Mouse (Mus musculus) heart, postnatal 10 days (tissue): ENCODE measurements around the gene Cdkn2d. TPM values are rescaled to one million over a fixed set of nuclear protein-coding genes. Genes with fewer than 3 reads are reported as not detected.
"Not testable (repeated sequence)": the region's sequence is repeated elsewhere in the genome, so short reads cannot be mapped to it uniquely, and the experiment has no call there.

Experiments used
- DNase-seq, 2 experiments: peaks; one replicate each; pipeline ENCODE4 v3.0.0; 2021
- intact Hi-C: fragments of 180-260 bp; cut with DNase I; formaldehyde crosslinking; loops from one replicate; pipeline ENCODE4 v1.15.1; 2025
- total RNA-seq, 2 experiments: library from RNA; stranded (reverse); gene quantifications; 2 replicates each; pipeline ENCODE4 v1.2.3; 2021

Cdkn2d gene
- 10 to 100 TPM; 24.5 to 25.3 TPM for total RNA-seq

DNA sequence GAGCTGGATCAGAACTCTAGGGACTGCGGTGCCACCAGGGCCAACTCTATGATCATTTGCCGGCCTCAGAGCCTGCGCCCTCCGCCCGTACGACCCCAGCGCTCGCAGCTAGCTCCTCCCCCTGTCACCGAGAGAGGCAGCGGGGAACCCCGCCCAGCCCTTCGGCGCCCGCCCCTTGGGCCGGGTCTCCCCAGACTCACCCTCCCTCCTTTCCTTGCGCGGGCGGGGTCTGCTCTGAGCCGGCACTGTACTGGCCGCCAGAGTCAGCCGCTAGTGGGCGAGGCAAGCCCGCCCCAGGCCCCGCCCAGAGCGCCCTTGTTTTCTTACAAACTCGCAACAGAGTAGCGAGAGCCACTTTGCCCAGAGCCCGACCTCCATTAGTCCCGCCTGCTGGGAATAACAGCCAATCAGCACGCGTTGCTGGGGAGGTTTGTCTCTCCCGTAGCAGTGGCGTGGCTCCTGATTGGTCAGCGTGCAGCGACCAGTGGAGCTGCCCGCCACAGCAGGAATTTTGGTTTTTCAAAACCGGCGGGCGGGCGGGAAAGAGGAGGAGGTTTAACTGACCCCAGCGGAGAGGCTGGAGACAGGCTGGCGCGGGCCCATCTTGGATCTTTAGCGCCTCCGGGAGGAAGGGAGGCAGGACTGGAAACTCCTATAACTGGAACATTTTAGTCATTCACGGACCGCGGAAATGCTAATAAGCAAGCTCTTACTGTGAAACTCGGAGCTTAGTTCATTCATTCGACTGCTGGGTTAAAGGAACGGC is at the start of gene Cdkn2d:
Cdkn2d (minus strand) TSS at position 386 of the 766 bp plus-strand sequence.
- intact Hi-C loops = loop anchor here (2.0 kb wide), 1 partner anchor 52 kb away; the partner anchor contains the start of gene Keap1

GRCm38 (mm10) chr9:21340411-21340810 is 49.2 kb upstream of the Cdkn2d start:
- no peak for DNase-seq
- intact Hi-C loops = no loop called here

More for the DNA sequence above, at the start of gene Cdkn2d:
- DNase-seq = peak; percentile 100

GRCm38 (mm10) chr9:21337652-21338051 is 46.4 kb upstream of the Cdkn2d start:
- peak; percentile 52 to 75 for DNase-seq
- intact Hi-C loops = loop anchor here (2.0 kb wide), 1 partner anchor 17 kb away; the partner anchor contains the start of gene Slc44a2

GRCm38 (mm10) chr9:21336491-21336890 is 45.3 kb upstream of the Cdkn2d start:
- DNase-seq = no peak
- intact Hi-C loops = loop anchor here (2.0 kb wide), 1 partner anchor 16 kb away; the partner anchor contains the start of gene Slc44a2

GRCm38 (mm10) chr9:21335391-21335790 is 44.2 kb upstream of the Cdkn2d start:
- DNase-seq = peak; percentile 69 to 76
- intact Hi-C loops = no loop called here

- DNase-seq = no peak
- intact Hi-C loops = no loop called here
Measured at GRCm38 (mm10) chr9:21334747-21335146, 43.5 kb upstream of the Cdkn2d start.

- intact Hi-C loops = no loop called here
- DNase-seq = no peak
Measured at GRCm38 (mm10) chr9:21333523-21333922, 42.3 kb upstream of the Cdkn2d start.

DNA sequence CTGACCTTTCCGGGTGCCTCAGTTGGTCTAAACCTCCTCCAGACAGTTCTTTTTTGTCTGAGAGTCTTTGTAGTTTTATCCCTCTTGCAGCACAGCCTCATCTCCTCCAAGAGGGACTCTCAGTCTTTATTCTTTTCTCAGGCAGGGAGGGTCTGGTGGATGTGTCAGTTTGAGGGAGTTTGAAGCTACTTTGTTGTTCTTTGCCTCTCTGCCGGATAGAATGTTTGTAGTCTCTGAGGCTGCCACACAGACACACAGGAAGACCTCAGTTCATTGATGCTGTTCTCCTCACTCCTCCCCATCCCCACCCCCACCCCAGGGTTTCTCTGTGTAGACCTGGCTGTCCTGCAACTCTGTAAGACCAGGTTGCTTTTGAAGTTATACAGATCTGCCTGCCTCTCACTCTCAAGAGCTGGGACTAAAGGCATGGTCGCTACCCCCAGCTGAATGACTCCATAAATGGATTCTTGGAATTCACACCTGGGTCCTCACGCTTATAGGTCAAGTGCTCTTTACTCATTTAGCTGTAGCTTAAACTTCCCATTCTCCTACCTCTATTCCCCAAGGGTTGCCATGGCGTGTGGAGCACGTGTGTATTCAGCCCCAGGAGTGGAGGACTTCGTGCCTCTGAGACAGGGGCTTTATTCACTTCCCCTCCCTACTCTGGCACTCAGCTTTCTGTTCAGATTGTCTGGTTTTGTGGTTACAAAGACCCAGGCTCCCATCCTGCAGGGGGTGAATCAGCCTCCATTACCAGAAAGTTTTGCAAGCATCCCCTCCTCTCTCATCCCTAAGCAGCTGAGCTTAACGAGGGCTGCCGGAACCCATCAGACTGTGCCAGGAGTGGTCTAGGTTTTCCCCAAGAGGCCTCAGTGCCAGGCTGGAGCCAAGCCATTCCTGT is 41.2 kb upstream of the Cdkn2d start:
- no peak for DNase-seq
- intact Hi-C loops = no loop called here

DNA sequence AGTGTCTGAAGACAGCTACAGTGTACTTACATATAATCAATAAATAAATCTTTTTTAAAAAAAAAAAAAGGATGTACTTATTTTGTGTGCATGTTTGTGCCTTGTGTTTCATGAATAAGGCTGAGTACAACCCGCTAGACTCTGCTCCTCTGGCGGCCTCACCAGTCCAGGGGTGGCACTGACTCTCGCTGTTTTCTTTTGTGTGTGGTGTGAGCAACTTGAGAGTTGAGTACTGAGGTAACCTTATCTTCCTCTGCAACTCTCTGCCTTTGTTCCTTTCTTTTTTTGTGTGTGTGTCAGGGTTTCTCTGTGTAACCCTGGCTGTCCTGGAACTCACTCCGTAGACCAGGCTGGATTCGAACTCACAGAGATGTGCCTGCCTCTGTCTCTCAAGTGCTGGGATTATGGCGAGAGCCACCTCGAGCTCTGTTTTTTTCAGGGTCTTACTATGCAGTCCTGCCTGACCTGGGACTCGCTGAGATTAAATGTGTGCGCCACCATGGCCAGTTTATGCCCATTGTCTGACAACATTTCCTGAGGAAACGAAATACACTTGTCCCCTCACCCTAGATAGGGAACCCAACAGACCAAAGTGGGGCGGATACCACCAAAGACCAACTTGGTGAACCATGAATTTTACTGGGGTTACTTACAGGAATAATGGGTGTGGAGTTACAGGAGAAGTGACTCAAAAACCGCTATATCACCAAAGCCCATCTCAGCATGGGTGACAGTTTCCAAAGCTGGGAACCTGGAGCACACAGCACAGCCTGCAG is 40.3 kb upstream of the Cdkn2d start:
- intact Hi-C loops = no loop called here
- no peak for DNase-seq

DNA sequence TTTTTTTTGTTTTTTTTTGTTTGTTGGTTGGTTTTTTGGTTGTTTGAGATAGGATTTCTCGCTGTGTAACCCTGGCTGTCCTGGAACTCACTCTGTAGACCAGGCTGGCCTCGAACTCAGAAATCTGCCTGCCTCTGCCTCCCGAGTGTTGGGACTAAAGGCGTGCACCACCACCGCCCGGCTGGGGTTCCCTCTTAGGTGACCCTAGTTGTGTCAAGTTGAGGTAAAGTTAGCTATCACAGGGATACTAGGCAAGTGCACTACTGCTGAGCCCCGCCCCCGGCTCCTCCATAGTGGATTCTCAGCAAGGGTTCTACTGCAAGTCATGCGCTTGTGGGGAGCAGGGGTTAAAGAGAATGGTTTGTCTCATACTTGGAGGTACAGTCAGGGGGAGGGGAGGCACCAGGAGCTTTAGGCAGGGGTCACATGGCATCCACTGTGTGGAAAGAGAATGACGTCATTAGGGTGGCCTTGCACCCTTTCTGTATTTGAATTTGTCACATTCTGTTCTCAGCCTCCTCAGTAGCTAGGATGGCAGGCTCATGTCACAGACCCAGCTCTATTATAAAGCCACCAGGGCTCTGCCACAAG is 38.6 kb upstream of the Cdkn2d start:
- intact Hi-C loops = no loop called here
- DNase-seq = no peak

DNA sequence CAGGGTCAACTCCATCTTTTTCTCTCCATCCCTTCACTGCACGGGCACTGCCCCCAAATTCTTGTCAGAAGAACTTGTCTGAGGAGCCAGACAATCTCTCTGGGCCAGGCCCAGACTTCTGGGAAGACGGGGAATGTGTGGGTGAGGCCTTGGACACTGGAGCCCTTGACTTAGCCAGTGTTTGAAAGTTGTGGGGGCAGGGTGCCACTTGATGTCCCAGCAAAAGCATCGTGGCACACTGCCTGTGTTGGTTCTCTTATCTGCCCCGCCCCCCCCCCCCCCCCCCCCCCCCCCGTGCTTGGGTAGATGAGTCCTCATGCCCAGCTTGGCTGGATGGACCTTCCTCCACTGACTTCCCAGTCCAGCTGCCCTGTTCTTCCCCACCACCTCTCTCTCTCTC is 37.8 kb upstream of the Cdkn2d start:
- intact Hi-C loops = no loop called here
- DNase-seq = peak; percentile 82 to 84

DNA sequence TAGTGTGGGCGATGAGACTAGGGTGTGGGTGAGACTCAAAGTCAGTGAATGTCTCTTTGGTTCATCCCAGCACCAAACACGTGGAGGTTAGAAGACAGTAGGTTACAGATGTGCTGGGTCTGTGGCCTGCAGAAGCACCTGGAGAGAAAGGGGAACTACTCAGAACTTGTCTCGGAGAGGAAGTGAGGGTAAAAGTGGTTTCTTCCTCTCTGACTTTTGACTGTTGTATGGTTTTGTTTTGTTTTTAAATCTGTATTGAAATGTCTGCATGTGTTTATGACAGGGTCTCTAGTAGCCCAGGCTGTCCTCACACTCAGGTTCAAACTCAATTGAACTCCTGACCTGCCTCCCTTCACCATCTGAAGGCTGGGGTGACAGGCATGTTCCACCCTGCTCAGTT is 36.8 kb upstream of the Cdkn2d start:
- no peak for DNase-seq
- intact Hi-C loops = no loop called here

DNA sequence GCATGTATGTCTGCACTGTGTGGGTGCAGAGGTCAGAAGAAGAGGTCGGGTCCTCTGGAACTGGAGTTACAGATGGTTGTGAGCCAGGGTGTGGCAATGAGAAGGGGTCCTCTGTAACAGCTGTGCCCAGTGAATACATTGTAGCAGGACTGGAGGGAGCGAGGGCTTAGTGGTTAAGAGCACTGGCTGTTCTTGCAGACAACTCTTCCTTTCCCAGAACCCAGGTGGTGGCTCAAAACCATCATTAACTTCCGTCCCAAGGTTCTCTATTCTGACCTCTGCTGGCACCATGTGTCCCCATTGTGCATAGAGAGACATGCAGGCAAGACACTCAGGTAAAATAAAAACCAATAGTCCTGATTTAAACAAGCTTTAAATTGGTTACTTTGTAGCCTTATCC is 36.4 kb upstream of the Cdkn2d start:
- no peak for DNase-seq
- intact Hi-C loops = no loop called here

GRCm38 (mm10) chr9:21324269-21324668 is 33.1 kb upstream of the Cdkn2d start:
- no peak for DNase-seq
- intact Hi-C loops = no loop called here

DNA sequence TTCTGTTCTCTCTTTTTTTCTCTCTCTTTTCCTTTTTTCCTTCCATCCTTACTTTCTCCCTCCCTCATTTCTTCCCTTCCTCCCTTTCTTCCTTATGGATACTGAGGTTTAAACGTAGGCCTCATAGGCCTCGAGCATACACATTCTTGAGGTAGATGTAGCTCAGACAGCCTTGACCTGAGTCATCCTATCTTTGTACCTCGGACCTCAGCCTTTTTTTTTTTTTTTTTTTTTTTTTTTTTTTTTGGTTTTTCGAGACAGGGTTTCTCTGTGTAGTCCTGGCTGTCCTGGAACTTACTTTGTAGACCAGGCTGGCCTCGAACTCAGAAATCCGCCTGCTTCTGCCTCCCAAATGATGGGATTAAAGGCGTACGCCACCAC is 31.7 kb upstream of the Cdkn2d start:
- intact Hi-C loops, DNase-seq: not testable (repeated sequence)

- DNase-seq = no peak
- intact Hi-C loops = no loop called here
Measured at GRCm38 (mm10) chr9:21322211-21322916, 31.2 kb upstream of the Cdkn2d start.

DNA sequence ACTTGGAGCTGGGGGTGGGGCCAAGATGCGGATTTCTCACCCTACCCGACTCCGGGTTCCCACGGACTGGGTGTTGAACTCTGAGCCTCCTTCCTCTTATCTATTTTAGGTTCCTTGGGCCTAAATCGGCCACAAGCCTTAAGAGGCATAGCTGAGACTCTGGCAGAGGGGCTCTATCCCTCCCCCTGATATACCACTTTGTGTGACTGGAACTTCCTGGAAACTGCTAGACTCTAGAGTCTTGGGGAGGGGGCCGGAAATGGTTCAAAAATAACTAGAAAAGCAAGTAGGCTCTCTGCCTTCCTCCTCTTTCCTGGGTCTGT is 30.3 kb upstream of the Cdkn2d start:
- DNase-seq = peak; percentile 47 to 57
- intact Hi-C loops = loop anchor here (2.0 kb wide), 1 partner anchor 15 kb away; no protein-coding TSS in a partner anchor

DNA sequence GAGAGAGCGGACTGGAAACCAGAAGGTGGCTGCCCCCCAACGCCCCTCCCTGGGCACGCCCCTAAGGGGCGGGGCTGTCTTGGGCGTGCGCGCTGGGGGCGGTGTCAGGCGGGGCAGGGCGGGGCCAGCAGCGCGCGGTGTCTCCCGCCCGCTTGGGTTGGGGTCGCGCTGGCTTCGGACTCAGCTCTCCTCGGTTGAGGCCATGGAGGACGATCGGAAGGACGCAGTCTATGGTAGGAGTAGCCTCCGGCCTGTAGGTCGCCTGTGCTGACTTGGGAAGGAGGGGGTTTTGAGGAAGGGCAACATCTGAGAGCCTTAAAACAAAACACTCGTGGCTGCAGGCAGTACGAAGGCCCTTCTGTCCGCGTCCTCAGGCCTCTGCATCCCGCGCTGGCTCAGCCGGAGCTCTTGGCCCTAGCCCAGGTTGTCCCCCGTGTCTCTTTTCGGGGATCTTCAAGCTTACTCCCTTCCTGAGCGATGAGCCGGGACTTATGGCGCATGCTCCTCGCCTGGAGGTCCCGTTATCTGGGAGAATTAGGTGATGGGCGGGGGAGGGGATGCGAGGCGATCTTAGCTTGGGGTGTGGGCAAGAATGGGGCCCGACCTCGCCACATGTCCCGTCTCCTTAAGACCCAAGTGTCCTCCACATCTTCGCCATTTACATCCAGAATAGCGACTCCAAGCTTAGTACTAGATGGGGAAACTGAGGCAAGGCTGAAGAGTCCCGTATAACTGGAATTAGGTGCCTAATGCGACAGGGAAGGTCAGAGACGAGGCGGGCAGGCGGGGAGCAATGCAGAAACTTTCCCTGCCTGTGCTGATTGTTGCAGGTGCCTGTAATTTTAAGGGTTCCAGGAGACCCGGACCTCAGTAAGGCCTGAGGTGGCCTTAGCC is 29.7 kb upstream of the Cdkn2d start, which contains the start of gene Slc44a2:
Slc44a2 (plus strand) TSS at position 80 of the 894 bp plus-strand sequence.
- intact Hi-C loops = loop anchor here (2.0 kb wide), 1 partner anchor 16 kb away; no protein-coding TSS in a partner anchor
- peak; percentile 91 to 92 for DNase-seq

GRCm38 (mm10) chr9:21320280-21320618 is 29.0 kb upstream of the Cdkn2d start:
- DNase-seq = no peak
- intact Hi-C loops = loop anchor here (2.0 kb wide), 1 partner anchor 17 kb away; no protein-coding TSS in a partner anchor
